21 mouse cellular contexts compared by ENCODE assay signal in the genomic region with DNA sequence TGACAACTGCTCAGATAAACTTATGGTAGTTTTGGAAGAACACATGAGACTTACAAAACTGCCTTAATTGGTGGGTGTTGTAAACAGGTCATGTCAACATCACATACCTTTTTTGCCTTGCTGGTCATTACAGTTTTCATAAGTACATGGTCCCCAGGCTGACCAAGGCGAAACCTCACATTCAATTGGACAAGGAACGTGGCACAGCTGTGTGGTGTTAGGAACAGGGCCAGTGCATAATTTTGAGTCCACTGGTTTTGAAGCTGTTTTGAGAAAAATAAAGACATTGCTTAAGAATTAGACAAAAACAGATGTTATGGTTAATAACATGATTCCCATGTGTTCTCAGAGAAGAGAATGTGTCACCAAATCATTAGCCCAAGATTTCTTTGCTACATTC.
DNase-seq lines count a peak whose midpoint lies in the region; TF ChIP-seq lines count a peak whose summit lies in the region.
"Had no signal": no experiment of that assay in that cellular context is flagged by ENCODE, and none has a peak within 500 bp of the region (broad histone marks: within the 10 kb centered on the region; RNA-seq: fewer than 3 reads in every experiment).

No protein-coding gene starts in this region.

- no peak for TF ChIP-seq POLR2A in lung, adult 2 months (IDR thresholded peaks at IDR 0.05; ENCODE audit: borderline replicate concordance, extremely low read depth, low read depth, low read length)

- no peak for TF ChIP-seq CTCF in lung, adult 2 months (IDR thresholded peaks at IDR 0.05; ENCODE audit: insufficient read depth, low read length)

- H3K4me1 ChIP-seq in lung, adult 2 months (ENCODE audit: control insufficient read depth, insufficient read depth, low read length): no peaks in the 10 kb centered on the region
- H3K4me1 ChIP-seq: forebrain, embryonic 13.5 days; limb, embryonic 13.5 days; stomach, embryonic 15.5 days had no signal

- no peak overlapping the region for H3K4me3 ChIP-seq in lung, adult 2 months (replicated peaks; ENCODE audit: extremely low read depth, low read depth, low read length)
- H3K4me3 ChIP-seq: embryonic facial prominence, embryonic 10.5 days; embryonic facial prominence, embryonic 15.5 days; forebrain, embryonic 13.5 days; heart, embryonic 15.5 days; layer of hippocampus, adult 2 months; limb, embryonic 13.5 days; stomach, embryonic 15.5 days had no signal

- DNase-seq in gastrocnemius, adult 18-20 months (ENCODE audit: low spot score): peak; percentile 13
- no peak for DNase-seq in gastrocnemius, postnatal 25 days
- DNase-seq in heart, adult 8-10 months (ENCODE audit: low spot score): peak; percentile 38
- no peak for DNase-seq in heart, postnatal 4 days
- peak; percentile 8 for DNase-seq in lung, postnatal 10 days
- DNase-seq in lung, adult 2 months: no peak
- no peak for DNase-seq in layer of hippocampus, adult 11-12 months (ENCODE audit: low spot score)
- DNase-seq: adrenal gland, postnatal 10 days; cerebellum, adult 8-10 months; cerebellum, postnatal 25 days; kidney, adult 9 months; kidney, postnatal 25 days; midbrain, embryonic 14.5 days; thymus, postnatal 14 days had no signal

- 62% methylated on average over 2 of the region's 2 CpGs for WGBS in lung, adult 2 months

Comparison
In these comparisons a context has a peak if more than half of its experiments do, and no peak if none do; other contexts are left out.
1. DNase-seq: peak in gastrocnemius, adult 18-20 months (single experiment), heart, adult 8-10 months (single experiment) and lung, postnatal 10 days (single experiment); none in gastrocnemius, postnatal 25 days (single experiment), heart, postnatal 4 days (single experiment), lung, adult 2 months (single experiment) and layer of hippocampus, adult 11-12 months (single experiment).